Mouse (Mus musculus): ENCODE results near the gene Pias1.

Gene Pias1

DNA sequence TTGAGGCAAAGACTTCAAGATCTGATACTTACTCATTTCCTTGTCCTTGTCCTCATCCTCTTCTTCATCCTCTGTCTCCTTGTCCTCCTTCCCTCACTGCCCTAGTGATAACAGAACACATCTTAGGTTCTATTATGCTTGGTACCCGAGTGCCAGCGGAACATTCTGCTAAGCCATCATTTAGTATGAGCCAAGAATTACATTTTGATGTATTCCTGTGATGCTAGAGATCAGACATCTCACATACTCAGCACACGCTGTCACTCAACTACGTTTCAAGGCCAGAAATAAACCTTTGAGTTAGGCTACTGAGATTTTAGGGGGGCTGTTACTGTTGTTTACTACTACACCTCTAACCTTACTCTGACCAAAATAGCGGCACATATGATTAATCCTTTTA lies at the start of gene Pias1:
Gene Pias1, minus strand, starts transcription at position 101 of the 400 bp plus-strand sequence.
- no peak for DNase-seq (ENCODE audit: low spot score)

DNA sequence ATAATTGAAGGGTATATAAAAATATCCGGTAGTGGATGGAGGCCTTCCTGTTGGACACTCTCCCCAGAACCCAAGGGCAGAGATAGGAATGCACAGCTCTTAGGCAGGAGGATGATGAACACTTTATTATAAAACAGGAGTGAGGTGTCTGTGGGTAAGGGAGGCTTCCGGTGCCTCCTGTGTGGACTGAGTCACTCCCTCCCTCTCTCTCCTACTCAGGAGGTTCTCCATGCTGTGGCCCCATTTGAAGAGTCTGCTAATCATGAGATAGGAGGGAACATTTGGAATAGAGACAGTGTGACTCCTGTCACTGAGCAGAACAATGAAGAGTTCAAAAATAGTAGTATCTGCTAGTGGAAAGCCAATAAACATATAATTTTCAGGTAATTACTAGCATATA lies 47.7 kb upstream of the Pias1 start:
- DNase-seq (ENCODE audit: low spot score), result no peak

DNA sequence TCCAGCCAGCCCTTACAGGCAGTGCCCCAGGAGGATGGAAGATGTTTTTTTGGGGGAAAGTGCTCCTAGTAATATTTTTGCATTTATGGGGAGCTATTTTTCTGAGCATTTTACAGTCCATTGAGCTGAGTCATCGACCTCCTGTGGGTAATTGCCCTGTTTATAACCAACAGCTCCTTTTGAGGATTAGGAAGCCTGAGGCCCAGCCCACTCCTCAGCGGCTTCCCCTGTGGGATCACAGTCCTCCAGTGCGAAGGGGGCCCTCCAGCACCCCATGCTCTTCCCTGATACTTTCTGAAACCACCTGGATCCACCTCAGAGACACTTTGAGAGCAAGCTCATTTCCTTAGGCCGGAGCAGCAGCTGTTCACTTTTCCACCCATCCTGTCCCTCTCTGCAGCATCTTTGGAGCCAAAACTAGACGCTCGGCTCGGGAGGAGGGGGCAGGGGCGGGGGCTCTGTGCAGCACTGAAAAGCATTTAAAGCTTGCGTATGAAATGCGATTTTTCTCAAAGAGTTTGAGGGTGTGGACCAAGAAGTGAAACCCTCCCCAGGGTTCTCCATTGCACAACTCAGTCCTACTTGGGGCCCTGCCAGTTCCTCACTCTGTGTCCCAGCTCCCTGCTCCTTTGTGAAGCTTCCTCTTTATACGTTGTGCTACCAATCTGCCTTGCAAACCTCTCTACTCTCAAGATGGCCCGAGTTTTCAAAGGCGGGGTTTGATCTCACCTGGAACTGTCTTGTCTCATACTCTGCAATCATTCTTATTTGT lies 43.5 kb upstream of the Pias1 start:
- peak; percentile 40 for DNase-seq (ENCODE audit: low spot score)

DNA sequence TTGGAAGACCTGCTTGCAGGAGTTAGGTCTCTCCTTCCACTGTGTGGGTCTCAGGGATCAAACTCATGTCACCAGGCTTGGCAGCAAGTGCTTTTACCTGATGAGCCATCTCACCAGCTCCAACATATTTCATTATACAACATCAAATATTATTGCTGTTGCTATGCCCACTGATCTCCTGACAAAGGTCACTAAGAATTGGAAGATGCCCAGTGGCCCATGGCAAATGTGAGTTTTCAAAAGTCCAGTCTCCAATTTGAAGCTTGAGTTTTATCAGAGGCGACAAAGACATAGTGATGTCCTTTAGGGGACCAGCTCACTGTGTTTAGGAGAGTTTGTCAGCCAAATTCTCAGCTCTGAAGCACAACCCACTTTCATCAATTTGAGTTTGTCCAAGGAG lies 34.8 kb upstream of the Pias1 start:
- no peak for DNase-seq (ENCODE audit: low spot score)

DNA sequence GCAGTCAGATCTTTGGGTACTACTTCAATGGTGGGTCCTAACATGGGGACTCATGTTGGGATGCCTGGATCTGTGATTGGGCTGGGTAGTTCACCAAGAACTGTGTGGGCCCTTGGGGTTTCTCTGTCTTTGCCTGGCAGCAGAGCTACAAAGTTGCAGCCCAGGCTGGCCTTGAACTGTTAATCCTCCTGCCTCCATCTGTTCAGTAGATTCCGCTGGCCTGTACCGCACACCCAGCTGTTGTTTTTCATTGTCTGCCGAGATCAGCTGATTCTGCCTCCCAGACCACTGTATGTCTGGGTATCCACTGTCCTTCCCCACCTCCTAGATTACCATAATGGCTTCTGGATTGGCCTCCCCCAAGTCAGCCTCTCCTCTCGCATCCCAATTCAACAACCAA lies 19.6 kb upstream of the Pias1 start:
- DNase-seq (ENCODE audit: low spot score), result no peak

DNA sequence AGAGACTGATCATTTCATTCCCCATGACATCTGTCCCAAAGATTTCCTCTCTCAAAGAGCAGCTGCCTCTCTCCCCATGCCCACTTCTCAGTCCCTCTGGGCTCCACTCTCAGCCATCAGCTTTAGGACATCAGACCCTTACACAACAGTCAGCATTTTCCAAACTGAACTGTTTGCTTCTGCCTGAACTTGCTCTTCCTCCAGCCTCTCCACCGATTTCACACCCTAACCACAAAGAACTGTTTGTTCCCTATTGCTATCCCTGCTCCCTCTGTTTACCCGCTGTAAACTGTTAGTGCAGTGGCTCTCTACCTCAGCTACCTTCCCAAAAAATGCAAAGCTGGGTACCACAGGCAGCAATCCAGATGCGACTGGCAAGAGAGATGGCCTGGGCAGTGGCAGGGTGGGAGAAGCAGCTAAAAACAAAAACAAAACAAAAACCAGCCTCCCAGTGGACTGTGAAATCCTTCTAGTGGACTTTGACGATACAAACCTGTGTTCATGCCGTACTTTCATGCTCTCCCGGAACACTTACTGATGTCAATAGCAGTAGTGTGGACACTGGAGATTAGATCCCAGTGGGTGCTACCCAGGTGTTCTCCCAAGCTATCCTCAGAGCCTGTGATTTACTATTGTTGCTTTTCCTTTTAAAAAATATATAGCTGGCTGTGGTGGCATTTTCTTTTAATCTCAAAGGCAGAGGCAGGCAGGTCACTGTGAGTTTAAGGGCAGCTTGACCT lies 18.5 kb upstream of the Pias1 start:
- no peak for DNase-seq (ENCODE audit: low spot score)

DNA sequence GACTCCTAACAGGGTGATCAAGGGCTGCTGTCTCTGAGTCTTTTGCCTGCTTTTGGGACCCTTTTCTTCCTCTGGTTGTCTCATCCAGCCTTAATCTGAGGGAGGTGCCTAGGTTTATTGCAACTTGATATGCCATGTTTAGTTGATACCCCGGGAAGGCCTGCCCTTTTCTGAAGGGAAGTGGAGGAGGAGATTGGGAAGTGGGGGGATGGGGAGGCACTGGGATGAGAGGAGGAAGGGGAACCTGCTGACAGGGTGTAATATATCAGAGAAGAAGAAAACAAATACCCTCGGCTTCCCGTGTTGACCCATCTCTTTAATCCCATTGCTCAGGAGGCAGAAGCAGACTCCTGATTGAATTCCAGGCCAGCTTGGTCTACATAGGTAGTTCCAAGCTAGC lies 10.8 kb upstream of the Pias1 start:
- no peak for DNase-seq (ENCODE audit: low spot score)

DNA sequence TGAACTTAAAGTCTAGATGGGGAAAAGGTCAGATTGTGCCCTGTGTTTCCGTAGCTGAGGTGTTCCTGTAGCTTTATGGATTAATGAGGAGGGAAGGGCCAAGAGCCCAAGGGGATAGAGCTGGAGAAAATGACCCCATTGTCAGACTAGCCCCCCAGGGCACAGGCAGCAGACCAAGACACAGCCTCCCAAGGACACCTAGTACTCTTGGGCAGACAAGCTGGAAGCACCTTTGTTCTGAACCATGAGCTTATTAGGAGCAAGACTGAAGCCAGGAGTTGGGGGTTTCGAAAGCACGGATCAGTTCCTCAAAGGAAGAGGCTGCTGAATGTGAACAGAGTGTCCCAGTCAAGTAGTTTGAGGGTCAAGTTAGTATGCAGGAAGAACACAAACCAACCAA lies 9.9 kb upstream of the Pias1 start:
- DNase-seq (ENCODE audit: low spot score), result no peak

DNA sequence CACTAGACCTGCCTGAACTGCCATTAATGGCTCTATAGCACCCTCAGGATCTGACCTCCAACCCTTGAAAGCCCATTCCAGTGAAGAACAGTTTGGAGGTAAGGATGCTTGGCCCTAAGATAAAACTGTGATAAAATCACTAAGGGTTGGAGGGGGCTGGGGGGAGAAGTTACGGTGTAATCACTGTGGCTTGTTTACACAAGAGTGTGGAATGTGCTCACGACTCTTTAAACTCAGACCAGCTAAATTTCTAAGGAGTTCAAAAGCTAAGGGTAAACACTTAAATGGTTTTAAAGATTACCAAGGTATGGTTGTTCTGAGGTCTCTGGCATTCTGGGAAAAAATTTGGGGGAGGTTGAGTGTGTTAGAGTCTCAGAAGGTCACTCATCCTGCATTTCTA lies 7.5 kb upstream of the Pias1 start:
- DNase-seq (ENCODE audit: low spot score), result no peak

DNA sequence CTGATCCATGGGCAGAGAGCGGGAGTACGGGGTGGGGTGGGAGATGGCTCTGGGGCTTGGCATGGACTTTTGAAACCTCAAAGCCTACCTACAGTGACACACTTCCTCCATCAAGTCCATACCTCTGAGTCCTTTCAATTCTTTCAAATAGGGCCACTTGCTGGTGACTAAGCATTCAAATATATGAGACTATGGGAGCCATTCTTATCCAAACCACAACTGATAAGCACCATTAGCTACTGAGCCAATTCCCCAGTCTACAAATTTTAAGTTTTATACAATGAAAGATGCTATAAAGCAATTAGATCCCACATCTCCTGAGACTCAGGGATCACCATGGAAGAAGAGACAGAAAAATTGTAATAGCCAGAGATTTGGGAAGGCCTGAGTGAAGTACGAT lies 2.4 kb upstream of the Pias1 start:
- no peak for DNase-seq (ENCODE audit: low spot score)

DNA sequence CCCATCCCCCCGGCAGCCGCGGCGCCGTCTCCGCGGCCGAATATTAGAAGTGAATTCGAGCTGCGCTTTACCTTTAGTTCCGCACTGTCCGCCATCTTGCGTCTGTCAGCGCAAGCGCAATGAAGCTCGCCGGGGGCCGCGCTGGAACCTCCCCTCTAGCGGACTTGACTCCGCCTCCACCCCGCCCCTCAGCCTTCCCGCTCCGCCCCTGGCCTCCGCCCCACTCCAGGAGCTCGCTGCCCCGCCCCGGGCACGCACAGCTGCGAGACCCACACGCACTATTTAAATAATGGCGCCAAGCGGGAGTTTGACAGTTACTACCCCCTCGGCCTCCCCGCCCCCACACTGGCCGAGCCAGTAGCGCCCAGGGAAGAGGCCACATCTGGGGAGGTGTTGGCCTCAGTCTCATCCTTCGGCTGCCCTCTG lies 6.9 kb downstream of the Pias1 start:
- peak; percentile 94 for DNase-seq (ENCODE audit: low spot score)

DNA sequence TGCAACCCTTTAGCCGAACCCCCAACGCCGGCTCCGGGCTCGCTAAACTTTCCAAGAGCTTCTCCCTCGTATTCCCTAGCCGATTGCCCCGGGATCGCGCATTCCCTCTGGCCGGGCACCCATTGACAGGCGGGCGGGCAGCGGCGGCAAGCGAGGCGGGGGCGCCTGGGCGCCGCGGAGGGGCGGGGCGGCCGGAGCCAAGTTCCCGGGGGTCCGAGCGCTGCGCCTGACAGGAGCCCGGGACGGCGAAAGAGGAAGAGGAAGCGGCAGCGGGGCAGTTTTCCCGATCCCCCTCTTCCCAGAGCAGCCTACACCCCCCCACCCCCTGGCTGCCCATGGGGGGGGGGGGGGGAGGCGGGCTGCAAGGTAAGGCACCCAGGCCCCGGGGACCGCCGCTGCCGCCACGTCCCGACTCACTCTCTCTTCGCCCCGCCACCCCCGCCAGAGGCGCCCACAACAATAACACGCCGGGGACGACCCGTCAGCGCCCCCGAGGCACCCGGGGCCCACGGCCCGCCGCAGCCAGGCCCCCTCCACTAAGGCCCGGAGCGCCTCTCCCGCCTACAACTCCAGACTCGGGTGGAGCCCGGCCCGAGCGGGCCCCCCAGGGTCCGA lies 7.5 kb downstream of the Pias1 start:
- DNase-seq (ENCODE audit: low spot score), result peak; percentile 13

DNA sequence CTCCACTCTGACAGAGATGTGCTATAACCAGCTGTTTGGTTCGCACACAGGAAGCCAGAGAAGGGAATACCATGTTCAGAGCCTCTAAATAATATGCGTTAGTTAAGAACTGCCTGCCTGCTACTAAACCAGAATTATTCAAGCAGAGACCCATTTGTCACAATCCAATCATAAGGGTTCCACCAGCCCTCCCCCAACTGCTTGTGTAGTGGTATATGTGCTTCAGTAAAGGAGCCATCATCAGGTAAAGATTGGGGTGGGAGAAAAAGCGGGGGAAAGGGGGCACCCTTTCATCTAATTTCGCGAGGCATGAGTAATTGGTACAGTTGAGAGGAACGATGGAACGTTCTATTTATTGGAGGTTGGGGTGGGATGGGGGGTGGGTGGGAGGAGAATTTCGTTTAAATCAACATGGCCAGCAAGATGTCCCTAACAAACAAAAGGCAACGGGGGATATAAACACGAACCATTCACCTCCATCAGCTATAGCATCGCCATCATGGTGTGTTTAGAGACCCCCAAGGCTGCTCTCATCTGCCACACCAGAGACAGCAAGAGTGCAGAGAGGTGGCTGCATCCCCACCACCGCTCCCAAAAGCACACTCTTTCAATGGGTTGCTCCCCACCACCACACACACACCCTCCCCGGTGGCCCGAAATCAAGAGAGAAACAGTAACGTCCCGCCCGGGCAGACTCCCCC lies 8.1 kb downstream of the Pias1 start:
- DNase-seq (ENCODE audit: low spot score), result no peak

DNA sequence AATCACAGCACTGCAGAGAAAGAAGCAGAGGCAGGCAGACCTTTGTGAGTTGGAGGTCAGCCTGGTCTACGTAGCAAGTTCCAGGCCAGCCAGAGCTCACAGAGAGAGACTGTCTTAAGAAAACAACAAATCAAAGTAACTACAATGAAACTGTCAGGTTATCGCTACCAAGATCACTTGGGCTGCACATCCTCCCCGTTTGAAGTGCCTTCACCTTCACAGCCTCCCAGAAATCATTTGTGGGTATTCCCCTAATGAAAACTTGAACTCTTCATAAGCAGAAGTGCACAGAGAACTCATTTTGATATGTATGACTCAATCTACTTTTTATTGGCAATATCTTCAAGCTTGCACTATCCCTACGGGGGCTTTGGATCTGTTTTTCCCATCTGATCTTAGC lies 10.6 kb downstream of the Pias1 start:
- no peak for DNase-seq (ENCODE audit: low spot score)

DNA sequence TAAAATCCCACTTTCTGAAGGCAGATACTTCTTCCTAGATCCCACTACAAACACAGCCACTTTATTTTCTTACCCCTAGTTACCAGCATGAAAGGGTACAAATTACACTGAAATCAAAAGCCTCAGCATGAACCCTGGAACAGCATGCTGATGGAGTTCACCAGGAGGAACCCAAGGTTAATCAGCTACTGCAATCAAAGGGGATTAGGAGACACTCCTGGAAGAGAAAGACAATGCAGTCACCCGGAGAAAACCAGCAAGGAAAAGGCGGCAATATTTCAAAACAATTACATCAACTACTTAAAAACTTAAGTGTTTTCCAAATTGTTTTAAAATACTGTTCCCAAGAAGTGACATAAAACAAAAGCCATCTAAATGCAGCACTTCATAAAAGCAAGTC lies 11.9 kb downstream of the Pias1 start:
- DNase-seq (ENCODE audit: low spot score), result no peak

DNA sequence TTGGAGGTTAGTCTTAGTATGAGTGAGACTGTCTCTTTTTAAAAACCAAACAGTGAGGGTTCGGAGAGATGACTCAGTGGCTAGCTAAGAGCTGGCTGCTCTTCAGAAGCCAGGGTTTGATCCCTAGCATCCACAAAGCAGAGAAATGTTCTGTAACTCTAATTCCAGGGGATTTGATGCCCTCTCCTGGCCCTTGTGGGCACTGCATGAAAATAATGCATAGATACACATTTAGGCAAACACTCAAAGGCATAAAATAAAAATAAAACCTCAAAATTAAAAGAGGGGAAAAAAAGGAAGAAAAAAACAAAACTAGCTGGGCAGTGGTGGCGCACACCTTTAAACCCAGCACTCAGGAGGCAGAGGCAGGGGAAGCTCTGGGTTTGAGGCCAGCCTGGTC lies 13.3 kb downstream of the Pias1 start:
- no peak for DNase-seq (ENCODE audit: low spot score)

DNA sequence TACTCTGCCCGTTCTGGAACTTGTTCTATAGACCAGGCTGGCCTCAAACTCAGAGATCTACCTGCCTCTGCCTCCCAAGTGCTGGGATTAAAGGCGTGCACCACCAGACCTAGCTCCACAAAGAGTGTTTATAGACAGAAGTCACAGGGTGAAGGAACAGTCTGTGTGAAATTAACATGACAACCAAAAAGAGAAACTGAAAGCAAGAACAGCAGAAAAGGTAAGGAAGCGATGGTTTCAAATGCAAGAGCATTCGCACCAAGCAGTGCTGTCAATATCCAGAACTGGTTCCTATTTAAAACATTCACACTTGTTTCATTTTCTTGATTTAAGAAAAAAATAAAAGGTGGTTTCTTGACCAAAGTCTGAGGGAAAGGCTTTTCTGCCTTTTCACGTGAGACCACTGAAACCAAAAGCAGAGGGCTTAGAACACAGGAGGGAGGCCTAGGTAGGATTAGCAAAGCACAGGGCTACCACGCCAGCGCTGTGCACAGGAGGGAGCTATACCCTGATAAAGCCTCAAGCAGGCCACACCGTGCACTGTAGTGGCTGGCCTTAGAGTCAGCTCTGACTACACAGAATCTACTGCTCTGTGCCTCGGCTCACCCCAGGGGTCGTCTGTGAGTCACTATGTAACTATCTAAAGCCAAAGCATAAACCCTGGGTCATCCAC lies 15.5 kb downstream of the Pias1 start:
- peak; percentile 4 for DNase-seq (ENCODE audit: low spot score)

DNA sequence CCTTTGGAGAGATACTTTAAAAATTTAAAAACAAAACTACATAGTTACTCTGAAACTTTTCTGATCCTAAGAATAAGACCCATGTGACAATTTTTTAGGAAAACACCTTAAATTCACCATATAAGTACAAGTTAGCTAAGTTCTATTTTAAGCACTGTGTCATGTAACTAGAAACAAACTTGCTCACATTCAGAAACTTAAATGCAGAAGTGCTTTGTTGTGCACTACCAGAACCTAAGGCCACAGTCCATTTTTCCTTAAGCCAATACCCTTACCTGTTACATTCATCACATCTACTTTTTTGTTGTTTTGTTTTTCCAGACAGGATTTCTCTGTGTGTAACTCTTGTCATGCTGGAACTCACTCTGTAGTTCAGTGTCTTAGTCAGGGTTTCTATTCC lies 17.4 kb downstream of the Pias1 start:
- DNase-seq (ENCODE audit: low spot score), result no peak

DNA sequence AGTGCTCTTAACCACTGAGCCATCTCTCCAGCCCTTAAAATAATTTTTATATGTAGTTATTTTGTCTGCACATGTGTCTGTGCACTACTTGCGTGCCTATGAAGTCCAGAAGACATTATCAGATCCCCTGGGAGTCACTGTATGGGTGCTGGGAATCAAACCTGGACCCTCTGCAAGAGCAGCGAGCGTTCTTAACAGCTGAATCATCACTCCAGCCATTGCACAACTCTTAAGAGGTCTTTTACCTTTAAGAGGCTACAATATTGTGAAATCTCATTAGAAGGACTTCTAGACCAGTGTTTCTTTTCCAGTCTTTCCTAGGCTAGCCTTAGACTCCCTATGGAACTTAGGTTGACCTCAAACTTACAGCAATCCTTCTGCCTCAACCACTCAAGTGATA lies 21.7 kb downstream of the Pias1 start:
- DNase-seq (ENCODE audit: low spot score), result no peak

DNA sequence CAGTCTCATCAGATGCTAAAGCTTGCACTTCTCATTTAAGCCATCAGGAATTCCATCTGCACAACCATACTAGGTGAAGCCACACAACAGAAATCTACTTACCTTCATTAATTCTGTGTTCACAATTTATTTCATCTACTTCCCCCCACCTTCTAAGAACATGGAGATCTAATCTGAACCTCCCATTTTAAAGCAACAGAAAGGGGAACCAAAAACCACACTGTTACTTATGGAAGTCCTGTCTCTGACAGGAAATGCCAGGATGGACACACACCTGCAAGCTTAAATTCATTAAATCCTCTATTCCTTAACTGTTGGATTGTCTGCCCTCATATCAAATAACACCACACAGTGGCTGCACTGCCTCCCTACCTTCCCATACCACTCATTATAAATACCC lies 35.0 kb downstream of the Pias1 start:
- DNase-seq (ENCODE audit: low spot score), result no peak

DNA sequence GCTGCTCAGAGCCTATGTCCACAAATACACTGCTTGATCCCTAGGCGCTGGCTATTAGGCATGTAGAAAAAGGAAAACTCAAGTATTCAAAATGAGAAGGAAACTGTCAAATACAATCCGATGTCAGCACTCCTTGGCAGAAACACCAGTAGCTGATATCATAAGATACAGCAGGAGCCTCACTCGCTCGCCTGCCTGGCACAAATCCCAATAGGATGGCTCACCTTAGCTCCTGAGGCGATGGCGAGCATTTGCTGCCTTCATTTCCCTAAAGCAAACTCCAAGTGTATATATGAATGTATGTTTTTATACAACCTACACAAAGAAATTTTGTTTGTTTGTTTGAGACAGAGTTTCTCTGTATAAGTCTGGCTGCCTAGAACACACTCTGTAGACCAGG lies 42.4 kb downstream of the Pias1 start:
- DNase-seq (ENCODE audit: low spot score), result no peak

DNA sequence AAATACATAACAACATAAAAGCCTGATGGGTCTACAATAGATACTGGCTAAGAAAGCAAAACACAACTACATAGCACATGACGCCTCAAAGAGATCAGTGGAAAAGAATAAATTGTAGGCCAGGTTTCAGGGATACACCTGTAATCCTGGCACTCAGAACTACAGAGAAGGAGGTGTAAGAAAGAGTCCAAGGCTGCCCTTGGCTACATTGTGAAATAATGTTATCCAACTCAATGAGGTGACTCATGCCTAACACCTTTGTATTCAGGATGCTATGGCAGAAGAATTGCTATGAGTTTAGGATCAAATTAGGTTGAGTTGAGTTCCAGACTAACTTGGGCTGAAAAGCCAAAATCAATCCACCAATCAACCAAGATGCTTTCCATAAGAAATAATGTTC lies 43.7 kb downstream of the Pias1 start:
- no peak for DNase-seq (ENCODE audit: low spot score)

Data from ovary, adult 18-20 months (tissue).